Mouse (Mus musculus) regulatory T cell (primary cell): ENCODE results near the gene Myo1h.

ENCODE experiments used
- in situ Hi-C: fragments of 300-600 bp; cut with MboI, MseI; formaldehyde crosslinking; loops from one replicate; pipeline ENCODE4 v1.15.1; 2025; ENCODE audit warnings: high pct_unique_total_duplicates

Myo1h gene

GRCm38 (mm10) chr5:114383184-114383904 lies 94.4 kb downstream of the Myo1h start:
- in situ Hi-C loops: no loop called here

GRCm38 (mm10) chr5:114384448-114384847 lies 95.5 kb downstream of the Myo1h start:
- in situ Hi-C loops: no loop called here

- in situ Hi-C loops: no loop called here
These were observed 104.2 kb downstream of the Myo1h start for GRCm38 (mm10) chr5:114393169-114393568.

- in situ Hi-C loops: loop anchor here (25.0 kb wide), 1 partner anchor 894 kb away; no protein-coding TSS in a partner anchor
These were observed 117.6 kb downstream of the Myo1h start for GRCm38 (mm10) chr5:114406592-114406991.

- in situ Hi-C loops: loop anchor here (25.0 kb wide), 1 partner anchor 895 kb away; no protein-coding TSS in a partner anchor
These were observed 118.3 kb downstream of the Myo1h start for GRCm38 (mm10) chr5:114407269-114407668.

GRCm38 (mm10) chr5:114407810-114408209 lies 118.8 kb downstream of the Myo1h start:
- in situ Hi-C loops: loop anchor here (25.0 kb wide), 1 partner anchor 896 kb away; no protein-coding TSS in a partner anchor

GRCm38 (mm10) chr5:114408846-114409245 lies 119.9 kb downstream of the Myo1h start:
- in situ Hi-C loops: loop anchor here (25.0 kb wide), 1 partner anchor 897 kb away; no protein-coding TSS in a partner anchor

GRCm38 (mm10) chr5:114410429-114410828 lies 121.5 kb downstream of the Myo1h start:
- in situ Hi-C loops: loop anchor here (25.0 kb wide), 1 partner anchor 898 kb away; no protein-coding TSS in a partner anchor

- in situ Hi-C loops: loop anchor here (25.0 kb wide), 1 partner anchor 900 kb away; no protein-coding TSS in a partner anchor
These were observed 123.5 kb downstream of the Myo1h start for GRCm38 (mm10) chr5:114412361-114412998.

GRCm38 (mm10) chr5:114413067-114413735 lies 124.2 kb downstream of the Myo1h start:
- in situ Hi-C loops: loop anchor here (25.0 kb wide), 1 partner anchor 901 kb away; no protein-coding TSS in a partner anchor
